Mouse (Mus musculus): ENCODE measurements around the gene Gm11237.
"Not testable (repeated sequence)": the region's sequence is repeated elsewhere in the genome, so short reads cannot be mapped to it uniquely, and the experiment has no call there.

The Gm11237 gene

DNA sequence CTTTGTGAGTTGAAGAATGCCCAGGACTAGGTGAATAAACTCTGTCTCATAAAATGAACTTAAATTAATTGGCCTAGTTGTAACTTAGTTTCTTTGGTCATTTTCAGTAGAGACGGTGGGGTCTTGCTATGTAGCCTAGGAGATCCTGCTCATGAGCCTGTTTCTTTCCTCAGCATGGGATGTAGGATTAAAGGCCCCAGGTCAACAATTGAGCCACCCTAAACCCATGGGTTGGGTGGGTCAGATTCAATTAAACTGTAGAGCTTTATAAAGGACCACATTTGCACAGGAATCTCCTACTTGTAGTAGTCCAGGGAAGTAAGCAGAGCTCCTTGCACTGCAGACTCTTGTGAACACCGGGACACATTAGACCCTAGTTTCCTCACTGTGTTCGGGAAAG is at the start of gene Gm11237:
TSS of gene Gm11237 (plus strand) at position 301 of the 400 bp plus-strand sequence.
- not testable (repeated sequence) for DNase-seq

DNA sequence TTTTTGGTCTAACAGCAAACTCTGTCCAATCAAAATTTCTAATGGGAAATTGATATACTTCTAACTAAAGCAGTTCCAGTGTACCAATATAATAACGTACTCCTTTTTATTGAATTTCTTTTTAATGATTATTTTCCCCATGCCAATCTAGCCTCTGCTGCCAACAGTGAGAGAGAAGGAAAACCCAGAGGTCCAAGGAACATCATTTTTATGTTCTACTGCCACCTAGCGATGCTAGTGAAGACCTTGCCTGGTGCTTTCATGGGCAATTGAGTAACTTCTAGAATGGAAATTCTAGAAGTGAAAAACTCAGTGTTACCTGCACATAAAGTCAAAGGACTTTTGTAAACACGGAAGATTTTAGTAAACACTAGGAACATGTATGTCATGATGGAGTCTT is 23.5 kb upstream of the Gm11237 start:
- no peak for DNase-seq

DNA sequence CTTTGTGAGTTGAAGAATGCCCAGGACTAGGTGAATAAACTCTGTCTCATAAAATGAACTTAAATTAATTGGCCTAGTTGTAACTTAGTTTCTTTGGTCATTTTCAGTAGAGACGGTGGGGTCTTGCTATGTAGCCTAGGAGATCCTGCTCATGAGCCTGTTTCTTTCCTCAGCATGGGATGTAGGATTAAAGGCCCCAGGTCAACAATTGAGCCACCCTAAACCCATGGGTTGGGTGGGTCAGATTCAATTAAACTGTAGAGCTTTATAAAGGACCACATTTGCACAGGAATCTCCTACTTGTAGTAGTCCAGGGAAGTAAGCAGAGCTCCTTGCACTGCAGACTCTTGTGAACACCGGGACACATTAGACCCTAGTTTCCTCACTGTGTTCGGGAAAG is 15.2 kb upstream of the Gm11237 start, which contains the start of gene Gm11238:
TSS of gene Gm11238 (plus strand) at position 301 of the 400 bp plus-strand sequence.
- DNase-seq = not testable (repeated sequence)

DNA sequence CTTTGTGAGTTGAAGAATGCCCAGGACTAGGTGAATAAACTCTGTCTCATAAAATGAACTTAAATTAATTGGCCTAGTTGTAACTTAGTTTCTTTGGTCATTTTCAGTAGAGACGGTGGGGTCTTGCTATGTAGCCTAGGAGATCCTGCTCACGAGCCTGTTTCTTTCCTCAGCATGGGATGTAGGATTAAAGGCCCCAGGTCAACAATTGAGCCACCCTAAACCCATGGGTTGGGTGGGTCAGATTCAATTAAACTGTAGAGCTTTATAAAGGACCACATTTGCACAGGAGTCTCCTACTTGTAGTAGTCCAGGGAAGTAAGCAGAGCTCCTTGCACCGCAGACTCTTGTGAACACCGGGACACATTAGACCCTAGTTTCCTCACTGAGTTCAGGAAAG is 15.0 kb downstream of the Gm11237 start, which contains the start of gene Gm11236:
TSS of gene Gm11236 (plus strand) at position 301 of the 400 bp plus-strand sequence.
- DNase-seq = not testable (repeated sequence)

DNA sequence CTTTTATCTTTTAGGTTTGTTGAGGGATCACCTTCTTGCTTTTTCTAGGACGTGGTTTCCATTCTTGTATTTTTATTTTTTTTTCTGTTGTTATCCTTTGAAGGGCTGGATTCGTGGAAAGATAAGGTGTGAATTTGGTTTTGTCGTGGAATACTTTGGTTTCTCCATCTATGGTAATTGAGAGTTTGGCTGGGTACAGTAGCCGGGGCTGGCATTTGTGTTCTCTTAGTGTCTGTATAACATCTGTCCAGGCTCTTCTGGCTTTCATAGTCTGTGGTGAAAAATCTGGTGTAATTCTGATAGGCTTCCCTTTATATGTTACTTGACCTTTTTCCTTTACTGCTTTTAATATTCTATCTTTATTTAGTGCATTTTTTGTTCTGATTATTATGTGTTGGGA is 39.1 kb downstream of the Gm11237 start:
- DNase-seq = not testable (repeated sequence)

DNA sequence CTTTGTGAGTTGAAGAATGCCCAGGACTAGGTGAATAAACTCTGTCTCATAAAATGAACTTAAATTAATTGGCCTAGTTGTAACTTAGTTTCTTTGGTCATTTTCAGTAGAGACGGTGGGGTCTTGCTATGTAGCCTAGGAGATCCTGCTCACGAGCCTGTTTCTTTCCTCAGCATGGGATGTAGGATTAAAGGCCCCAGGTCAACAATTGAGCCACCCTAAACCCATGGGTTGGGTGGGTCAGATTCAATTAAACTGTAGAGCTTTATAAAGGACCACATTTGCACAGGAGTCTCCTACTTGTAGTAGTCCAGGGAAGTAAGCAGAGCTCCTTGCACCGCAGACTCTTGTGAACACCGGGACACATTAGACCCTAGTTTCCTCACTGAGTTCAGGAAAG is 45.3 kb downstream of the Gm11237 start, which contains the start of gene Gm11239:
TSS of gene Gm11239 (plus strand) at position 301 of the 400 bp plus-strand sequence.
- DNase-seq = not testable (repeated sequence)

Measured in thymus, postnatal 14 days (tissue).